Mouse (Mus musculus) induced T-regulatory cell, adult 2 months (primary cell): ENCODE results near the gene Nfib.

Experiments used
- DNase-seq: peaks from one replicate; pipeline ENCODE4 v3.0.0-alpha.2; 2012; ENCODE audit warnings: low read depth

The Nfib gene

DNA sequence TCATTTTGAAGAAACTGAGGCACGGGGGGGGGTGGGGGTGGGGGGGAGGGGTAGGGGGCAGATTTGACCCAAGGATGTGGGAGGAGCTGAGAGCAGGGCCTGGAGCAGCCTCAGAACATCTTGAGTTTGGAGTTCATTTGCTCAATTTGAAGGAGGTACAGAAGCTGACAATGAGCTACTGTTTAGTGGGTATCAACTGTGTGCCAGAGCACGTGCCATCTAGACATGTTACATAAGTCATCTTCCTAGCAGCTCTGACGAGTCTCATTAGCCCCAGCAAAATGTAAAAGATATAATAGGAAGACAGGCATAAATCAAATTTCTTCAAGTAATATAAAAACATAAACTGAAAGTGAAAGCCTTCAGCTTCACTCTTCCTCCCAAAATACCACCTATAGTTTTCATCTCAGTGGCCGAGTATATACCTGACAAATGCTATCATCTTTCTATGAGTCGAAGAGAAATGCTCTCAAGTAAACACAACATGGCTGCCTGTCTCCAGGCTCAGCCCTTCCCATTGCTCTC lies 165.0 kb downstream of the Nfib start:
- no peak for DNase-seq

DNA sequence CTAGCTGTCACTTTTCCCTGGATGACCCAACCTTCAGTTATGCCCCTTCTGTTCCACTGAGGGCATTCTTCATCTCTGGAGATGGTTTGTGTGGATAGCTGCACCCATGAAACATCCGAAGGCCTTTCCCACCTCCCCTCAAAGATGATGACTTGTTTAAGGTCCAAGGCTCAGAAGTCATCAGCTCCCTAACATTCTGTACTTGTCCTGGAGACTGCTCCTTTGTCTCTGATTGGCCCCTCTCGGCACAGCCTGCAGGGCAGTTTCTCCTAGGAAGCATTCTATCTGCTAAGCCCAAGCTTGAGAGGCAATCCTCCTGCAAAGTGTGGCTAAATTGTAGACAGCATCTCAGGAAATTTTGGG lies 165.5 kb downstream of the Nfib start:
- no peak for DNase-seq

DNA sequence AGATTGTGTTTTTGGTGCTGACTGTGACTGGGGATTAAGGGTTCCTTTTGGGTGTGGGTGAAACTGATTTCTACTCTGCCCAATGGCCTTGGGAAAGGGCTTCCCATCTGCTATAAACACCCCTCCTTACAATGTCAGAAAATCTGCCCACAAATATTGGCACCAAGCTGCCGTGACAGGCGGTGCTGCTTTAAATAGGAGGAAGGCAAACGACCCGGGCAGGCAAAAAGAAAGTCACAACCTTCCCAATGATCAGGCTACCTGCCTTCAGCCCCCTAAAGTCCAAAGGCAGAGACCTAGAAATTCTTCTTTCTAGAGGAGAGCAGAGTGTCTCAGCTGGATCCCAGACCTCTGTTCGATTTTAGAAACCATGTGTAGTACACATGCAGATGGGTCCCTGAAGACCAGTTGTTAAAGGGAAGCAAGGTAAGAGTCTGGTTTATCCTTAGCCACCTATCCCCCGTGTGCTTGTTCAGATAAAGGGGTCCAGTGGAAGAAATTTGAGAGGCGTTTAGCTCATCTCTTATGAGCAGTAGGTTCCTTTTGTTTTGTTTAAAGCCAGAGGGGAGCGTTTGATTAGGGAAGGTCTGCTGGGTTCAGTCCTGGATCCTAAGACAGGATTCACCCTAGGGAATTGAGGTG lies 166.0 kb downstream of the Nfib start:
- no peak for DNase-seq

DNA sequence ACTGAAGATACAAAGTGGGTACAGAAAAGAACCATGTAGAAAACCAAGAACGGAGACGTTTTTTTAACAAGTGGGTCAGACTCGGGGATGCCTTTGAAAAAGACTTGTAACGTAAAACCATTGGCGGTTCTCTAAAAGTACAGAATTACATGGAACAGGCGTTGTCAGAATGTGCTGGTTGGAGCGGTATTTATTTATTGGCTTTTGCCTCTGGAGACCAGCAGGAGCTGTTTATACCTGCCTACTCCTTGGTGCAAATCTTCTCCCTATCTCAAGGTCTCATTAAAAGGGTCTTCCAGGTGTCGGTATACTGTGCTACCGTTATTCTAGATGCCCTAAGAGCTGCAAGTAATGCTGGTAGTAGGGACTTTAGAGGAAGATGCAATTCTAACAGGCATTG lies 166.7 kb downstream of the Nfib start:
- DNase-seq, result no peak

DNA sequence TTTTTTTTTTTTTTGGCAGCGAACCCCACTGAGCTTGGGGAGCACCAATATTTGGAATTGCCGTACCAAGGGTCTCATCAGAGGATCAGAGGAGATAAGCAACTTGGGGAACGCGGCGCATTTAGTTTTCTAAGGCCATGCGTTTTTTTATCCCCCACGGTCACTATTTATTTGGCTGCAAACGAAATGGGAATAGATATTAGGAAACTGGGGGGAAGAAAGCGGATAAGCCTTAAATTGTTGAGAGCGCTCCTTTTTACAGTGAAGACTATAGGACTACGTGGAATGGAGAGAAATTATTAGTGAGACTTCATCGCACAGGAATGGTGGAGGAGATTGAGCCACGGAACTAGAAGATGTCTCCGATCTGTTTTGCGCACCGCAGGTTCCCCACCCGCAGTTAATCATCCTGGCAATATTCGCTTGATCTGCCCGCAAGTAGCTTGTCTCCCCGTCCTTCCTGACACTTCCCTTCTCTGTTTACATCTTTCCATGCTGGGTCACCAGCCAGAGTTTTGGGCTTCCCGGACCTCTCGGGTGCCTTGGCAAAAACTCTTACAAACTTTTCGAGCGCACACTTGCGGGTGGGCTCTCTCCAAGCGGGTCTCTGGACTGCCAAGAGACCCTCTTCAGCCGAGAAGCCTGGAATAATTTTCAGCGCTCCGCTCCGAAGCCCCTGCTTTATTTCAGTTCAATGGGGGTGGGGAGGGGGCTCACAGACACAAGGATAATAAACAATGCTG lies 167.3 kb downstream of the Nfib start:
- DNase-seq, result no peak

DNA sequence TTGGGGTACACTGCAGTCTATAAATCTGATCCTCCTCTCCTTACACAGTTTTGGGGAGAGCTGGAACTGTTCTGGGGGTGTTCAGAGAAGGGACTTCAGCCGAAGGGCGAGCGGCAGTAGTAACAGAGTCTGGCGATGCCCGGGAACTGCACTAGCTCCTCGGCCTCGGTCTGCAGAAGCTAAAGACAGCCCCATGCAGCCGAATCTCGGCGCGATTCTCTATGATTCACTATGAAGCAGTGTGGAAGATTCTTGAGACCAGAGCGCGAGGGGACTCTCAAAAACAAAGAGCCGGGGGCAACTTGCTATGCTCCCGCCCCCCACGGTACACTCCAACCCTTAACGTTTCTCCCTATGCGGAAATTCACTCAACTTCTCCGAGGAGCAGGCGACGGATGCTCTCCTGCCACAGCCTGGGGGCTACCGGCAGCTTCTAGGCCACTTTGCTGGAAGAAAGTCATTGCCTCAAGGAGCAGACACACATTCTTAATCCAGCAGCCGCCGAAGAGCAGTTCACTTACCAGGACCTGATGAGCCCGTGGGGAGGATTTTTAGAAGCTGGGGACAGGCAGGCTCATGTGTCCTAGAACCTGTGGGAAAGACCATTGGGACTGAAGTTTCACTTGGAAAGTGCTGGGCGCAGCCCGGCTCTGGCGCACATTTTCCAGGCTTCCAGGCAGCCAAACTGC lies 168.1 kb downstream of the Nfib start:
- DNase-seq, result no peak

DNA sequence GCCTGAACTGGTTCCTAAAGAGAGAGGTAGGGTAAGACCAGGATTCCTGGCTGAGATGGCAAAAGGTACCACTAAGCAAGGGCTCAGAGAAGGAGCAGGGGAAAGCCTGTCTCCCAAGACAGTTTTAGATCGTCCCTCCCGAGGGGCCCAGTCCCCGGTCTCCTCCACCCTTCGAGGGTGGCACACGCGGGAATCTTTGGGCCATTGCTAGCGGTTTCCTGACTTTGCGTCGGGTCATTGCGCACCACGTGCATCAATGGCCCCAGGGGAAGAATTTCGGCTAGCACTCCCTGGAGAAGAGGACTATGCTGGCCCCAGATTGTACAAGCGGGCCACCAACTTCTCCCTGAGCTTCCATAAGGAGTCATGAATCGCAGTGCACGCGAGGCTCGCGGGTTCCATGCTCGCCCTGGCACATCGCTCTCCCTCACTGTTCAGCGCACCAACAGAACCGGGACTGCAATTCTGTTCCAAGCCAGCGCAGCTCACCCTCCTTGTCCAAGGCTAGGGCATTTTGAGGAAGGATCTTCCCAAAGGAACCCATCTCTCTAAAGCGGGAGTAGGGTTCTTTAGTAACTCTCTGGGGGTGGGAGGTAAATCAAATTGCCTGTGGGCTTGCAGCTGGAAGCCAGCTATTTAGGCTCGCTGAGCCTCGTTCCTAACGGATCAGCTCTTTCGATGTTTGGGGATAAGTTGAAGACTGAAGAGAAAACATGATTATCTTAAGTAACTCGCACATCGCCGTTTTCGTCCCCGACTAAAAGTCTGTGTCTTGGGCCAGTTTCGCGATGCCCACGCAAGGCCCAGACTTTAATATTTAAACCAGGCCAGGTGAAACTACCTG lies 168.9 kb downstream of the Nfib start:
- DNase-seq, result no peak

DNA sequence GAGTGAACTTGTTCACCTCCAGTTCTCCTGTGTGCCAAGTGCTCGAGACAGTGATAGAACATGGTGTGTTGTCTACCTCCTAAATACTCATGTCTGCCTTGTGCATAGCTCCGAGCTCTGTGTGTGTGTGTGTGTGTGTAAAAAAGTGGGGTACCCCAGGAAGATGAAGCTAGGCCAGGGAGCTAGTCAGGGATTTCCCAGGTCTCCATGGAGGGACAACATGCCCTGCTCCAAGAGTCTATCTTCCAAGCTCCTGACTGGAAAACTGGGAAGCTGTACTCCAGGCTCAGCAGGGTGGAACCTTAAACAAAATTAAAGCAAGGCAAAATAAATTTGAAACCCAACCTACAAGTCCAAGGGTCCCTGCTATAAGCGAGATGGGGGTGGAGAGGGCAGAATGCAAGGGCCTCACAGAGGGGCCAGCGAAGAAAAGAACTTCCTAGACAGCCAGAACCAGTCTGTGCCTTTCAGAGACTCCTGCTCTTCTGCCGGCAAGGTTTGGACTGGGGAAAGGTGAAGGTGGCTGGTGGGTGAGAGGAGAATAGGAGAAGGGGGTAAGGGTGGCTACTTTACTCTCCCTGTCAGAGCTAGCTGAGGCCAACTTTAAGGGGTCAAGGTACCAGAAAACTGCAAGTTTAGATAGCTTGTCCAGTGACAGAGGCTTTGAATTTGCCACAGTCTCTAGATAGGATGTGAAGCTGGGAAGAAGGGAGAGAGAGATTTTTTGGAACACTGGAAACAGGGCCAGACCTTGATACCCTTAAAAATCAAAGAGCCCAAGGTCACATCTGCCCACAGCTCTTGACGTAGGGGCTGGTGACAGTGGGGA lies 169.7 kb downstream of the Nfib start:
- DNase-seq, result no peak

DNA sequence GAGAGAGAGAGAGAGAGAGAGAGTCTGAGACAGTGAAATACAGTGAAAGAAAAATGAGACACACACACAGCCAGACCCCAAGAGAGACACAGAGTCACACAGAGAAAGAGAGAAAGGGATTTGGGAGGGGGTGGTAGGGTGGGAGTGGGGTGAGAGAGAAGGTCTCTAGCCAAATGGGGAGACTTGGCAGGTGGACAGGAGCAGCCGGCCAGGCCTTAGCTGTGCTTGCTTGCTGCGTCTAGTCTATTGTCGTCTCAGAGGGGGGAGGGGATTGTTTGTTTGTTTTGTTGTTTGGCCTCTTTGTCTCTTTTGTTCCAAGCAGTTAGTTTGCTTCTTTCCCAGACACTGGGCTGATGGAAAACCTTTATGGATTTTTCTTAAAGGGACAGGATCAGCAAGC lies 172.3 kb downstream of the Nfib start:
- no peak for DNase-seq

DNA sequence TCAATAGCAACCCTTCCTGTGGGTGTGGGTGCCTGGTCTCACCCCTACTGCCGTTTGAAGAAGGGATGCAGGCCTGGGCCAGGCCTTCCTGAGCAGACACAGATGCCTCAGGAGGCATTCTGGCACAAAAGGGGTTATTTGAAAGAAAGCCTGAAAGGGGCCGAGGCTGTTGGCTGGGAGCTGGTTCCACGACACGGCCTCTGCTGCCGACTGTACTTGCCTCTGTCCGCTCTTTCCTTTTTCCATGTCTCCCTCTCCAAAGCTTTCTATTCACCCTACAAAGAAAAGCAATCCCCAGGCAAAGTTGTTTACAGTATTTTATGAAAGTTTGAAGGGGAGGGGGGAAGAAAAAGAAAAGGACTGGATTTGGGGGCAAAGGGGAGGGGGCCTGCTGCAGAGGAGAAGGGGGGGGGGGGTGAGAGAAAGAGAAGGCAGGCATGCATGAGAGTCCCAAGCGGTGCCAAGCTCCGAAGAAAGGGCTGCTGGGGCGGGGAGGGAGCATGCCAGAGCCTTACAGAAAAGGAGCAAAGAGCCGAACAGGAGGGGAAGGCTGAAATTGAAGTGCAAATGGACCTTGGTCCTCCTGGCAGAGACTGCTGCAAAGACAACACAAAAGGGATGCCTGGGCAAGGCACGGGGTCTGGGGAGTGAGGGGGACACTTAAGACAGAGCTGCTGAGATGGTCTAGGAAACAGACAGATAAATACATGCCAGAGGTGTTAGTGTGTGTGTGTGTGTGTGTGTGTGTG lies 172.9 kb downstream of the Nfib start:
- DNase-seq, result no peak

DNA sequence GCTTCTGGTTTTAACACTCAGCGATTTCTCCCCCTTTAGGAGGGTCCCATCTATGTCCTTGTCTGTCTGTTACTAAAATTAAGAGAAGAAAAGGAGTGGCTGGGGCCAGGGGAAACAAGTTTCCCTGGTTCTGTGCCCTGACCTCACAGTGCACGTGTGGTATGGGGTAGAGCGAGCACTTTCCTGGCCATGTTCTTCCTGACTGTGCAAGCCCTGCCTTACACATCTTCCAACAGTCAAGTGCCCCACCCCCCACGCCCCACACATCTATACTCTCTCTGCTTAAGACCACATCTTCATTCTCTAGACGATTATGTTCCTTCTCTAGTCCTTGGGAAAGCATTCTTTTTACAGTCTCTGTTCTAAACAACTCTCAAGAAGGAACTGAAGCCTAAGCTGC lies 173.6 kb downstream of the Nfib start:
- no peak for DNase-seq

DNA sequence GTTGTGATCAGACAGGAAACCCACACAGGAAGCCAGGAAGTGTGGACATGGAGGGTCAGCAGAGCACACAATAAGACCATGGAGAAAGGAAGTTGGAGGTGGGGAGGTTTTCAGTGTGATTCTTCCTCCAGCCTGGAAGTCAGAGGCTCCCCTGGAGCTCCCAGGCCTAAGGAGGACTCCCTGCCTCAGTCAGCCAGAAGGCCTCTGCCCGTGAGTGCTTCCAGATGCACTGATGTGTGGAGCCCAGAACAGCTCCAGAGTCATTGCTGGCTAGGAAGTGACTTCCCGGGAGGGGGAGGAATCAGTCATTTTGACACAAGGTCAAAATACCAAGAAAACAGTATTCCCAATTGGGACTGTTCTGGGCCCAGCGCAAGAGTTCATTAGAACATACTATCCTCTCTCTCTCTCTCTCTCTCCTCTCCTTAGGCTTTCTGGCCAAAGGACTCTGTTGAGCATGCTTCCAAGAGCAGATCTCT lies 174.6 kb downstream of the Nfib start:
- DNase-seq, result no peak

DNA sequence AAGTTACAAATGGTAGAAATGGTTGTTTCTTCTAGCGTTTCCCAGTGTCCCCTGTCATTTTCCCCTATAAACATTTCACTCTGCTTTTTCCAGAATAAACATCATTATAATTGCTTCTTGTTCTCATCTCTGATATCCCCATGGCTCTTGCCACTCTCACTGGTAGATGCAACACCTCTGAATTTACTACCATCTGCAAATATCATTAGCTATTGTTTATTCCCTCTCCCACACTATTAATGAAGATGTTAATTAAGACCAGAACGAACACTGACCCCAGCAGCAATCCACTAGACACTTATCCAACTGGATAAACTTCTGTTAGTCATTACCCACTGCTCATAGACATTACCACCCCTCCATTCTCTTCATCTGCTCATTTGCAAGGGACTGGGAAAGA lies 176.6 kb downstream of the Nfib start:
- no peak for DNase-seq

DNA sequence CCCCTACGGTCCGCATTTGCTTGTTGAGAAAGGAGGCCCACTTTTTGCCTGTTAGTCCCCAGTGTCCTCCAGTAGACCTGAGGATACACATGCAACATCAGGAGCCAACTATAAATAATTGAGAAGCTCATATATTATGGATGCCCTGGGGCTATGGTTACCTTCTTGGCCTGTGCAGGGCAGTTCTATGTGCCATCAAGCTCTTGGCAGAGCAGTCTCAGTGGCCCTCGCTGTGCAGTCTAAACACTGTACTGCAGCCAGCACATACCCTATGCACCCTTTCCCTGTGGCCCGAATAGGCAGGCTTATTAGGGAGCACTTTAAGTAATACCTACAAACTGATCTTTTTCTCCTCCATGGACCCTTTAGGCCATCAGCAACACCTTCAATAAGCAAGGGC lies 185.6 kb downstream of the Nfib start:
- no peak for DNase-seq

DNA sequence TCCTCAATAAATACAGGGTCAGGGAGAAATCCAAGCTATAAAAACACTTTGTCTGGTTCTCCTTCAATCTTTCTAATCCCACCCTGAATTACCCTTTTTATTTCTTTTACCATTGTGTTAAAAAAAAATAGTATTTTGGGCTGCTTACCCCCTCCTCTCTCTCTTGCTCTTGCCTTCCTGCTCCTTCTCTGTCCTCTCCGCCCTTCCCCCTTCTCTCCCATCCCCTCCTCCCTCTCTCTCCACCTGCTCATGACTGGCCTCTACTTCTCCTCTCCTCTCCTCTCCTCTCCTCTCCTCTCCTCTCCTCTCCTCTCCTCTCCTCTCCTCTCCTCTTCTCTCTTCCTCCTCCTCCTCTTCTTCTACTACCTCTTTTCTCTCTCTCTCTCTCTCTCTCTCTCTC lies 187.4 kb downstream of the Nfib start:
- no peak for DNase-seq

DNA sequence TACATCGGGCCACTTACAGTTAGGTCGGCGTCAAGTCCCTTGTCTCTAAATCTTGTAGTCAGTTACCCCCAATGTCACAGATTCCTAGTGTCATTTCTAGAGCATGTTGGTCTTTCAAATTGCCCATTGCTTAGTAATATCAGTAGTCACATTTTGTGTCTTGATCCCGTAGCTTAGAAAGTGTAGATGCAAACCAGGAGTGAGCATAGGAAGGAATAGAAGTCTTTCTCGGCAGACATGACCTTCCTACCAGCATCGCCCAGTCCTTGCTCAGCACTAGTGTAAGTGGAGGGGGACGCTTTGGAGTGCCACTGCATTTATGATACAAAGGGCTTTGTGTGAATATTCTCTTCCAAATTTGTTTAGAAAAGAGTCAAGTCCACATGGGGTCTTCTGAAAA lies 188.2 kb downstream of the Nfib start:
- DNase-seq, result no peak

DNA sequence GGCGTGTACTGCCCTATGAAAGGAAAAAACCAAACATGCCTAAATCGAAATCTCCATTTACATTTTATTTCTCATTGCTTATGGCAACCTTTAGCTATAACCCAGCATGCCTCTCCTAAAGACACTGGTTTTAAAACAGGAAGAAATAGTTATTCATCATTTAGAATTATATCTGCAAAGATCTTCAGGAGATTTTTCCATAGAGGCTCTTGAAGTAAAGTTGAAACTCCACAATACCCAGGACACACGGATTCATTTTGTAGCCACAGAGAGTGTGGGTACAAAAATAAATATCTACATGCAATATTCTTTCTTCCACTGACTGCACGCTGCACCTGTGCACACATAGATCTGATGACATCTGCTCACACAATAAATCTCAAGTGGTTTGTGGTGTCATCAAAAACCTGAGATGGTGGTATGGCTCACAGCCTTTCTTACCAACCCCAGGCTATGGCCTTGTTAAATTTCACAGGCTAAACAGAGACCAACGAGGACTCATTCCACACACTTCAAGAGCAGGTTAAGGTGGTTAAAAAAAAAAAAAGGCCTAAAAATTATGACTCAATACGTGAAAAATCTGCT lies 189.2 kb downstream of the Nfib start:
- DNase-seq, result no peak

DNA sequence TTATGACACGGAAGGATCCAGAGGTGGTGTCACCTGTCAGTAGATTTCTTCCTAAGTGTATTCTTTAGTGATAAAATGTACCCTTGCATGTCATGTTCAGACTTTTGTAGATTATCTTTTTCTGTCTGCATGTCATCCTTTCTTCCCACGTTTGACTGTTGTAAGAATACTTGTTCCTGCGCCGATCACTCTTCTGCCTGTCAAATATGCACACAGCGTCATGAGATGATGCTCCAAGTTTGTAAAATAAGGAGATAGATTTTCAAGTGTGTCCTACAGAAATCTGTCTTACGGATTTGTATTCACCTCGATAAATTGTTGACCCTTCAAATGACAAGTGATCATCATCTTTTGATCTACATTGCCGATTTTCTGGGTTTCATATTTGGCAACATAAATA lies 190.6 kb downstream of the Nfib start:
- DNase-seq, result no peak

DNA sequence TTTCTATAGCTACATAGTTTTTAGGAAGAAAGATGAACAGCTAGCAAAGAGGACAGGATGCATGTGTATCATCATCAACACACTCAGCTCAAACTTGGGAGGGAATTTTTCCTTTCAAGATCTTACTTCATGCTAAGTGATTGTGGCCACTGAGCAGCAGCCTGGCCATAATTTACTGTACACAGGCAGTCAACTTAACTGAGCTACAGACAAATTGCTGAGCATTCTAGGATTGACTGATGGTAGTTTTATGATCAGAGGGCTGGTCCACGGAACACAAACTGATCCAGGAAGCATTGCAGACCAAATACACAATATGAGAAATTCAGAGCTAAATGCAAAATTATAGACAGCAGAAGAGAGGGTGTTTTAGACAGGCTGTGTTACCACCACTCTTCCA lies 191.2 kb downstream of the Nfib start:
- no peak for DNase-seq

DNA sequence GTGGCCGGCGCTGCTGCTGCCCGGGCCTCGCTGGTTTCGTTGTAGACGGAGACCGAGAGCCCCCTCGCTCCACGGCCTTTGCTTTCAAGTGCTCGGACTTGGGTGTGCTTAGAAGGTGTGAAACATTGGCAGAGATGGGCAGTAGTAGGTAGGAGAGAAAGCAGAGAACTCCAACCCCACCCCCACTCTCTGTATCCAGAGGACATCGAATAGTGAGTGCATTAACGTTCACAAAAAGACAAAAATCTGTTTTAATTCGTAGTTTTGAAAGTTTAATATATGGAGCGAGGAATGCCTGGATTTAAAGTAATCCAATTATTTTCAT lies 192.2 kb downstream of the Nfib start:
- no peak for DNase-seq
